Mouse (Mus musculus): Measurements from ENCODE around the gene Tnfrsf25. TPM values are rescaled to one million over a fixed set of nuclear protein-coding genes. Genes with fewer than 3 reads are reported as not detected.
A peak's percentile ranks its signal among the peaks of the same experiment; 100 is the strongest.

Gene Tnfrsf25
- polyA plus RNA-seq, 1 experiment from 2014 or later: 0.97 TPM

- Histone ChIP-seq H3K27ac (ENCODE audit: low read depth) (no peak overlapping the region), H3K9ac (ENCODE audit: low read length) (no peak overlapping the region), H3K4me2 (ENCODE audit: low read length) (peak overlapping the region; percentile 64), H3K36me3 (ENCODE audit: control insufficient read depth, insufficient read depth, low read length) (no peaks in the 10 kb centered on the region), H3K27me3 (replicated peaks; ENCODE audit: control insufficient read depth, insufficient read depth, low read length) (peaks cover 25% of the 10 kb centered on the region), H3K9me3 (ENCODE audit: control insufficient read depth, low read length) (no peaks in the 10 kb centered on the region), H3K4me3 (ENCODE audit: low read depth, low read length) (peak overlapping the region; percentile 43), H3K4me1 (replicated peaks; ENCODE audit: control insufficient read depth, insufficient read depth, low read length) (0 out of 2 replicates have a peak, but pooled peaks cover 3% of the 10 kb centered on the region)
- ATAC-seq (replicated peaks; ENCODE audit: low FRiP score, low TSS enrichment, low read depth) (peak; percentile 84), DNase-seq (ENCODE audit: low spot score) (peak; percentile 94)
- 3% methylated on average over 50 of the region's 51 CpGs for WGBS
Measured at GRCm38 (mm10) chr4:152138497-152139260, 22.9 kb downstream of the Tnfrsf25 start.

- no peaks in the 10 kb centered on the region for H3K36me3 ChIP-seq (ENCODE audit: control insufficient read depth, insufficient read depth, low read length)
- H3K27me3 ChIP-seq (replicated peaks; ENCODE audit: control insufficient read depth, insufficient read depth, low read length): peaks cover 18% of the 10 kb centered on the region
- no peak overlapping the region for H3K4me2 ChIP-seq (ENCODE audit: low read length)
- H3K4me3 ChIP-seq (ENCODE audit: low read depth, low read length): no peak overlapping the region
- H3K27ac ChIP-seq (ENCODE audit: low read depth): no peak overlapping the region
- H3K9me3 ChIP-seq (ENCODE audit: control insufficient read depth, low read length): no peaks in the 10 kb centered on the region
- DNase-seq (ENCODE audit: low spot score) (peak; percentile 81), ATAC-seq (replicated peaks; ENCODE audit: low FRiP score, low TSS enrichment, low read depth) (no peak)
- WGBS: 29% methylated on average over 6 of the region's 6 CpGs
- H3K4me1 ChIP-seq (replicated peaks; ENCODE audit: control insufficient read depth, insufficient read depth, low read length): 0 out of 2 replicates have a peak, but pooled peaks cover 3% of the 10 kb centered on the region
- H3K9ac ChIP-seq (ENCODE audit: low read length): no peak overlapping the region
Measured at GRCm38 (mm10) chr4:152140441-152140840, 24.7 kb downstream of the Tnfrsf25 start.

GRCm38 (mm10) chr4:152141521-152142135 lies 25.9 kb downstream of the Tnfrsf25 start:
- no peaks in the 10 kb centered on the region for H3K9me3 ChIP-seq (ENCODE audit: control insufficient read depth, low read length)
- WGBS: 76% methylated on average over 8 of the region's 8 CpGs
- no peak overlapping the region for H3K9ac ChIP-seq (ENCODE audit: low read length)
- H3K4me3 ChIP-seq (ENCODE audit: low read depth, low read length): no peak overlapping the region
- no peak overlapping the region for H3K4me2 ChIP-seq (ENCODE audit: low read length)
- no peak overlapping the region for H3K27ac ChIP-seq (ENCODE audit: low read depth)
- ATAC-seq (replicated peaks; ENCODE audit: low FRiP score, low TSS enrichment, low read depth): no peak
- DNase-seq (ENCODE audit: low spot score): no peak
- 0 out of 2 replicates have a peak, but pooled peaks cover 3% of the 10 kb centered on the region for H3K4me1 ChIP-seq (replicated peaks; ENCODE audit: control insufficient read depth, insufficient read depth, low read length)
- H3K27me3 ChIP-seq (replicated peaks; ENCODE audit: control insufficient read depth, insufficient read depth, low read length): peaks cover 18% of the 10 kb centered on the region
- no peaks in the 10 kb centered on the region for H3K36me3 ChIP-seq (ENCODE audit: control insufficient read depth, insufficient read depth, low read length)

DNA sequence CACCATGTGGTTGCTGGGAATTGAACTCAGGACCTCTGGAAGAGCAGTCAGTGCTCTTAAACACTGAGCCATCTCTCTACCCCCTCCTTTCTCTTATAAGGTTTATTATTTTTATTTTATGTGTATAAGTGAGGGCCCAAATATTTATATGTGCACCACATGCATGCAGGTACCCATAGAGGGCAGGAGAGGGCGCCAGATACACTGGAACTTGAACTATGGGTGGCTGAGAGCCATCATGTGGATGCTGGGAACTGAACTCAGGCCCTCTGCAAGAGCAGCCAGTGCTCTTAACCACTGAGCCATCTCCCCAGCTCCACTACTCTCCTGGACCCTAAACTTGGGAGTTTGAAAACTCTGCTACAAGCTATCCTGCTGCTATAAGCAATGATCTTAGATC lies 27.9 kb downstream of the Tnfrsf25 start:
- Histone ChIP-seq H3K27ac (ENCODE audit: low read depth) (no peak overlapping the region), H3K36me3 (ENCODE audit: control insufficient read depth, insufficient read depth, low read length) (no peaks in the 10 kb centered on the region), H3K9ac (ENCODE audit: low read length) (no peak overlapping the region), H3K4me1 (replicated peaks; ENCODE audit: control insufficient read depth, insufficient read depth, low read length) (0 out of 2 replicates have a peak, but pooled peaks cover 3% of the 10 kb centered on the region), H3K9me3 (ENCODE audit: control insufficient read depth, low read length) (no peaks in the 10 kb centered on the region), H3K4me3 (ENCODE audit: low read depth, low read length) (no peak overlapping the region), H3K27me3 (replicated peaks; ENCODE audit: control insufficient read depth, insufficient read depth, low read length) (peaks cover 18% of the 10 kb centered on the region), H3K4me2 (ENCODE audit: low read length) (no peak overlapping the region)
- DNase-seq (ENCODE audit: low spot score) (no peak), ATAC-seq (replicated peaks; ENCODE audit: low FRiP score, low TSS enrichment, low read depth) (no peak)
- 36% methylated on average over 1 of the region's 1 CpGs for WGBS

DNA sequence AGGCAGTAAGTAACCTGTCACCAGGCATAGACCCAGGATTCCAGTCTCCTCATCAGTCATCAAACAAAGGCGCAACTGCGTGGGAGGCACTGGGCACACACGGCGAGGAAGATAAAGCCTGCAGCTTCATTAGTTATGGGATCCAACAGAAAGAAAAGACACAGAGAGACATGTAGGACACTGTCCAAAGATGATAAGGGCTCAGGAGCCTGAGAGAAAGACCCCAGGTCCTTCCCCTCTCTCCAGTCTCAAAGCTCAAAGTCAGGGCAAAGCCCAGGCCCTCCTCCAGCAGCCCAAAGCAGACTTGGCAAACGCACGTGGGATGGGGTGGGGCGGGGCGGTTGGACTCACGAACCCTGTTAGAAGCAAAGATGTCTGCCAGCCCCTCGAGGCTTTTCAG lies 29.7 kb downstream of the Tnfrsf25 start:
- Histone ChIP-seq H3K9me3 (ENCODE audit: control insufficient read depth, low read length) (no peaks in the 10 kb centered on the region), H3K9ac (ENCODE audit: low read length) (no peak overlapping the region), H3K4me1 (replicated peaks; ENCODE audit: control insufficient read depth, insufficient read depth, low read length) (no peaks in the 10 kb centered on the region), H3K27ac (ENCODE audit: low read depth) (no peak overlapping the region), H3K4me3 (ENCODE audit: low read depth, low read length) (no peak overlapping the region), H3K27me3 (replicated peaks; ENCODE audit: control insufficient read depth, insufficient read depth, low read length) (peaks cover 30% of the 10 kb centered on the region), H3K36me3 (ENCODE audit: control insufficient read depth, insufficient read depth, low read length) (no peaks in the 10 kb centered on the region), H3K4me2 (ENCODE audit: low read length) (no peak overlapping the region)
- ATAC-seq (replicated peaks; ENCODE audit: low FRiP score, low TSS enrichment, low read depth) (no peak), DNase-seq (ENCODE audit: low spot score) (no peak)
- 62% methylated on average over 10 of the region's 10 CpGs for WGBS

DNA sequence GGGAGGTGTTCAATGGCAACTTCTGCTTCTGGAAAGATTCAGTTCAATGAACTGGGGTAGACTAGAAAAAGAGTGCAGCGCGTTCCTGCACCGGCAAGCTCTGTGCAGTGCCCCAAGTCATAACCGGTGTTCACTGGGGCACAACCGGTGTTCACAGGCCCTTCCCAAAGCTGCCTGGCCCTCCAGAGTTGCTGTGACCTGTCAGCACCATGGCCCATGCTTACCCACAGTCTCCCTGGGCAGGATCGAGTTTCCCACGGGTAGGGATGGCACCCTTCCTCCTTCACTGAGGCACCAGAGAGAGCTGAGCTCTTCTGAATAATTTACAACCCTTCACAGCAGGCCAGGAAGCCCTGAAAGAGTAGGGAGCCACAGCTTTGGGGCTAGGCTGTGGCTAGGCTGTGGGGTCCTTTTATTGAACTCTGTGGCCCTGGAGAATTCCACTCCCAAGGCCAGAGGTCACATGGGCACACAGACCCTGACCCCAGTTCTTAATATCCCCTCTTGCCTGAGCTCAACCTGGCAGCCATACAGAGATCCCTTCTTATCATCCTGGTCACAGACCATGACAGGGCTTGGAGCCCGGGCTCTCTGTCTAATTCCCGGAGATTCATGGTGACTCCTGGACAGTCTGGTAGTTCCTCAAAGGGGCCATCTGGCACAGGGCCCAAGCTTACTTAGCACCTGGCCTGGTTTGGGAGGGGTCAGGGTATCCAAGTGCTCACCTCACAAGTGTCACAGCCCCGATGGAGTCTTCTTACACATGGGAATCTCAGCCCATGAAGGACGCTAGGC lies 30.5 kb downstream of the Tnfrsf25 start:
- ATAC-seq (replicated peaks; ENCODE audit: low FRiP score, low TSS enrichment, low read depth) (no peak), DNase-seq (ENCODE audit: low spot score) (no peak)
- no peaks in the 10 kb centered on the region for H3K36me3 ChIP-seq (ENCODE audit: control insufficient read depth, insufficient read depth, low read length)
- 56% methylated on average over 11 of the region's 11 CpGs for WGBS
- peaks cover 30% of the 10 kb centered on the region for H3K27me3 ChIP-seq (replicated peaks; ENCODE audit: control insufficient read depth, insufficient read depth, low read length)
- H3K9me3 ChIP-seq (ENCODE audit: control insufficient read depth, low read length): no peaks in the 10 kb centered on the region
- H3K4me2 ChIP-seq (ENCODE audit: low read length): no peak overlapping the region
- no peak overlapping the region for H3K4me3 ChIP-seq (ENCODE audit: low read depth, low read length)
- no peaks in the 10 kb centered on the region for H3K4me1 ChIP-seq (replicated peaks; ENCODE audit: control insufficient read depth, insufficient read depth, low read length)
- no peak overlapping the region for H3K27ac ChIP-seq (ENCODE audit: low read depth)
- no peak overlapping the region for H3K9ac ChIP-seq (ENCODE audit: low read length)

DNA sequence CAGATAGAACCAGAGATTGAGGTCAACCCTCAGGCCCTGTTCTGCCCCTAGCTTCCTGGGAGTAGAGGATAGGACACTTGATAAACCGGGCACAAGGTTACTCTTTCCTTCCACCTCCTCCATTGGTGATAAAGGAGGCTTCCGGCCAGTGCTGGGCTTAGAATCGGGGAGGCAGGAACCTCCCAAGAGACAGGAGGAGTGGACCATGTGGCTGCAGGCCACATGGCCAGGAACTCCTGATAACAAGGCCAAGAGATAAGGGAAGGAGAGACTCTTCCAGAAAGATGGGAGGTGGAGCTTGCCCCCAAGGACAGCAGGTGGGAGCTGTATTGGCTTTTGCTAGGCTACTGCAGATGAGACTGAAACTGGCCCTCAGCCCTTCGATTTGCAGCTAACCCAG lies 34.8 kb downstream of the Tnfrsf25 start:
- H3K36me3 ChIP-seq (ENCODE audit: control insufficient read depth, insufficient read depth, low read length): no peaks in the 10 kb centered on the region
- no peaks in the 10 kb centered on the region for H3K9me3 ChIP-seq (ENCODE audit: control insufficient read depth, low read length)
- ATAC-seq (replicated peaks; ENCODE audit: low FRiP score, low TSS enrichment, low read depth): no peak
- 0 out of 2 replicates have a peak, but pooled peaks cover 3% of the 10 kb centered on the region for H3K4me1 ChIP-seq (replicated peaks; ENCODE audit: control insufficient read depth, insufficient read depth, low read length)
- DNase-seq (ENCODE audit: low spot score): no peak
- H3K27me3 ChIP-seq (replicated peaks; ENCODE audit: control insufficient read depth, insufficient read depth, low read length): peaks cover 51% of the 10 kb centered on the region
- H3K4me3 ChIP-seq (ENCODE audit: low read depth, low read length): no peak overlapping the region
- no peak overlapping the region for H3K9ac ChIP-seq (ENCODE audit: low read length)
- H3K27ac ChIP-seq (ENCODE audit: low read depth): no peak overlapping the region
- WGBS: 81% methylated on average over 4 of the region's 4 CpGs
- H3K4me2 ChIP-seq (ENCODE audit: low read length): no peak overlapping the region

DNA sequence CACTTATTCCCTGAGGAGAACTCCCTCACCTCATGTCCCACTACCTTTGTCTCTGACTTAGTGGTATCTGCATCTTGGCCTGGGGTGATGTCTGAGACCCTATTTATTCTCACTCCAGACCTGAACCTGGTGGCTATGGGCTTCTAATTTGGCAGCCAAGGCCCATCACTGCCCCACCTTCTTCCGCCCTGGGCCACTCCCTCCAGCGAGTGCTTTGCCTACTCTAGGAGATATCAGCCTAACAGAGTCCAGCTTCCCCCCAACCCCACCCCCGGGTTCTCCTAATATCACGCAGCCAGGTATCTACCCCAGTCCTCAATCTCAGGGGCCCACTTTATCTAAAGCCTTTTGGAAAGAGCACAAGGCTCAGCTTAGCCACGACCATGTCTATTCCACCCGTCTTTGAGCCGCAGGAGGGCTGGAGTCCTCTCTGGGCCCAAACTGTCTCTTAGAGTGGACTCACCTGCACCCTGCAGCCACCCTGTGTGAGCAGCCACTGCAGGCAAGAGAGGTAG lies 35.8 kb downstream of the Tnfrsf25 start:
- ATAC-seq (replicated peaks; ENCODE audit: low FRiP score, low TSS enrichment, low read depth): no peak
- Histone ChIP-seq H3K27ac (ENCODE audit: low read depth) (no peak overlapping the region), H3K27me3 (replicated peaks; ENCODE audit: control insufficient read depth, insufficient read depth, low read length) (peaks cover 52% of the 10 kb centered on the region), H3K36me3 (ENCODE audit: control insufficient read depth, insufficient read depth, low read length) (no peaks in the 10 kb centered on the region), H3K9me3 (ENCODE audit: control insufficient read depth, low read length) (no peaks in the 10 kb centered on the region), H3K4me3 (ENCODE audit: low read depth, low read length) (peak overlapping the region; percentile 33), H3K4me1 (replicated peaks; ENCODE audit: control insufficient read depth, insufficient read depth, low read length) (0 out of 2 replicates have a peak, but pooled peaks cover 3% of the 10 kb centered on the region), H3K4me2 (ENCODE audit: low read length) (peak overlapping the region; percentile 59), H3K9ac (ENCODE audit: low read length) (no peak overlapping the region)
- no peak for DNase-seq (ENCODE audit: low spot score)
- 17% methylated on average over 7 of the region's 7 CpGs for WGBS

All from intestine, embryonic 14.5 days (tissue).